Mouse (Mus musculus) liver, embryonic 15.5 days (tissue): ENCODE results near the gene Gys2. TPM values are rescaled to one million over a fixed set of nuclear protein-coding genes. Genes with fewer than 3 reads are reported as not detected.

Experiments
- ATAC-seq: fragments of 200-750 bp; cut with Nextera tagmentation; 2 replicates; pipeline ENCODE4 v1.8.0; 2017; ENCODE audit warnings: moderate number of reproducible peaks, mild to moderate bottlenecking, moderate library complexity; ENCODE audit not compliant: insufficient read depth
- H3K27ac ChIP-seq: fragments of 300-500 bp; sonication (generic); replicated peaks from 2 replicates; pipeline ENCODE4 v1.5.1; 2015; ENCODE audit warnings: mild to moderate bottlenecking, inconsistent platforms
- H3K27me3 ChIP-seq: fragments of 300-500 bp; sonication (generic); 2 replicates; pipeline ENCODE4 v1.6.1; 2015; ENCODE audit warnings: mild to moderate bottlenecking, inconsistent platforms
- H3K36me3 ChIP-seq: fragments of 300-500 bp; sonication (generic); replicated peaks from 2 replicates; pipeline ENCODE4 v1.6.1; 2015; ENCODE audit warnings: moderate library complexity, mild to moderate bottlenecking, inconsistent platforms
- H3K4me1 ChIP-seq: fragments of 300-500 bp; sonication (generic); replicated peaks from 2 replicates; pipeline ENCODE4 v1.6.1; 2015; ENCODE audit warnings: inconsistent platforms
- H3K4me2 ChIP-seq: fragments of 300-500 bp; sonication (generic); 2 replicates; pipeline ENCODE4 v1.6.1; 2015; ENCODE audit warnings: moderate library complexity, mild to moderate bottlenecking, inconsistent platforms
- H3K4me3 ChIP-seq: fragments of 300-500 bp; sonication (generic); replicated peaks from 2 replicates; pipeline ENCODE4 v1.5.1; 2015; ENCODE audit warnings: mild to moderate bottlenecking, inconsistent platforms
- H3K9ac ChIP-seq: fragments of 300-500 bp; sonication (generic); 2 replicates; pipeline ENCODE4 v1.6.1; 2015; ENCODE audit warnings: moderate library complexity, mild to moderate bottlenecking, inconsistent platforms
- H3K9me3 ChIP-seq: fragments of 300-500 bp; sonication (generic); replicated peaks from 2 replicates; pipeline ENCODE4 v1.6.1; 2016; ENCODE audit warnings: inconsistent platforms
- WGBS: fragments of 180-500 bp; shearing (Covaris S2); methylation state at CpG from one replicate; pipeline ENCODE4 v1.1.7; 2015; ENCODE audit warnings: mixed read lengths; ENCODE audit not compliant: insufficient replicate concordance; 5-methylcytosine and 5-hydroxymethylcytosine counted together
- polyA plus RNA-seq: library from polyadenylated mRNA; unstranded; fragments of >200 nt; fragmentation: Nextera tagmentation; extraction: Ambion mirVana; gene quantifications from 2 replicates; pipeline ENCODE4 v1.2.1, GENCODE M21; 2015

The Gys2 gene
- polyA plus RNA-seq, 1 experiment from 2014 or later = 49.8 TPM

- Histone ChIP-seq H3K27me3 (no peaks in the 10 kb centered on the region), H3K4me1 (peaks cover 33% of the 10 kb centered on the region), H3K36me3 (peaks cover 14% of the 10 kb centered on the region), H3K9me3 (no peaks in the 10 kb centered on the region), H3K4me3 (no peak overlapping the region), H3K9ac (no peak overlapping the region), H3K27ac (no peak overlapping the region), H3K4me2 (peak overlapping the region; percentile 85; the same call in 1 of the 2 replicates)
- 40% methylated on average over 2 of the region's 2 CpGs for WGBS
- ATAC-seq = no peak
Observed at GRCm38 (mm10) chr6:142389101-142389500, 83.8 kb downstream of the Gys2 start.

- Histone ChIP-seq H3K4me1 (peaks cover 33% of the 10 kb centered on the region), H3K4me3 (peak overlapping the region; percentile 96), H3K27me3 (no peaks in the 10 kb centered on the region), H3K9me3 (no peaks in the 10 kb centered on the region), H3K36me3 (peaks cover 5% of the 10 kb centered on the region), H3K9ac (peak overlapping the region; percentile 85), H3K4me2 (peak overlapping the region; percentile 85), H3K27ac (peak overlapping the region; percentile 72)
- no peak for ATAC-seq
- 9% methylated on average over 8 of the region's 8 CpGs for WGBS
Observed at GRCm38 (mm10) chr6:142387755-142388271, 85.1 kb downstream of the Gys2 start.

- ATAC-seq = peak; percentile 99
- Histone ChIP-seq H3K4me1 (peaks cover 33% of the 10 kb centered on the region), H3K4me2 (peak within 1 kb of the TSS; percentile 85), H3K9ac (peak within 1 kb of the TSS; percentile 85), H3K9me3 (no peaks in the 10 kb centered on the region), H3K27ac (peak within 1 kb of the TSS; percentile 78), H3K36me3 (peaks cover 4% of the 10 kb centered on the region; the same call in 1 of the 2 replicates), H3K4me3 (peak within 1 kb of the TSS; percentile 96), H3K27me3 (no peaks in the 10 kb centered on the region)
- WGBS = under 1% methylated on average over 87 of the region's 87 CpGs
Observed at GRCm38 (mm10) chr6:142387011-142387754, 85.7 kb downstream of the Gys2 start, which contains the start of the genes Recql and Golt1b. Gene Recql (minus strand): TSS chr6:142387087. Gene Golt1b (plus strand): TSS chr6:142387221.

GRCm38 (mm10) chr6:142386285-142387010, 86.5 kb downstream of the Gys2 start:
- H3K27ac ChIP-seq = peak overlapping the region; percentile 78
- H3K27me3 ChIP-seq = no peaks in the 10 kb centered on the region
- H3K4me2 ChIP-seq = peak overlapping the region; percentile 85
- under 1% methylated on average over 31 of the region's 31 CpGs for WGBS
- H3K36me3 ChIP-seq = peaks cover 4% of the 10 kb centered on the region; the same call in 1 of the 2 replicates
- H3K4me1 ChIP-seq = peaks cover 30% of the 10 kb centered on the region
- peak overlapping the region; percentile 72 for H3K9ac ChIP-seq
- H3K4me3 ChIP-seq = peak overlapping the region; percentile 96
- ATAC-seq = peak; percentile 67
- H3K9me3 ChIP-seq = no peaks in the 10 kb centered on the region

GRCm38 (mm10) chr6:142384521-142384920, 88.4 kb downstream of the Gys2 start:
- ATAC-seq = no peak
- Histone ChIP-seq H3K9ac (no peak overlapping the region), H3K9me3 (no peaks in the 10 kb centered on the region), H3K27ac (no peak overlapping the region), H3K27me3 (no peaks in the 10 kb centered on the region), H3K4me1 (peaks cover 27% of the 10 kb centered on the region), H3K4me2 (no peak overlapping the region), H3K36me3 (peaks cover 7% of the 10 kb centered on the region; the same call in 1 of the 2 replicates), H3K4me3 (no peak overlapping the region)
- WGBS = 84% methylated on average over 9 of the region's 9 CpGs

GRCm38 (mm10) chr6:142381615-142382014, 91.3 kb downstream of the Gys2 start:
- 80% methylated on average over 7 of the region's 7 CpGs for WGBS
- H3K9me3 ChIP-seq = no peaks in the 10 kb centered on the region
- H3K27ac ChIP-seq = no peak overlapping the region
- H3K4me1 ChIP-seq = peaks cover 8% of the 10 kb centered on the region
- no peak overlapping the region for H3K4me3 ChIP-seq
- no peak overlapping the region for H3K4me2 ChIP-seq
- ATAC-seq = no peak
- H3K36me3 ChIP-seq = peaks cover 16% of the 10 kb centered on the region
- no peak overlapping the region for H3K9ac ChIP-seq
- H3K27me3 ChIP-seq = no peaks in the 10 kb centered on the region

- no peak for ATAC-seq
- Histone ChIP-seq H3K36me3 (peaks cover 30% of the 10 kb centered on the region), H3K4me3 (no peak overlapping the region), H3K9ac (no peak overlapping the region), H3K27ac (no peak overlapping the region), H3K4me2 (no peak overlapping the region), H3K4me1 (no peaks in the 10 kb centered on the region), H3K9me3 (no peaks in the 10 kb centered on the region), H3K27me3 (no peaks in the 10 kb centered on the region)
- 78% methylated on average over 6 of the region's 6 CpGs for WGBS
Observed at GRCm38 (mm10) chr6:142379961-142380360, 92.9 kb downstream of the Gys2 start.

- ATAC-seq = no peak
- H3K4me1 ChIP-seq = no peaks in the 10 kb centered on the region
- peaks cover 40% of the 10 kb centered on the region for H3K36me3 ChIP-seq
- H3K27ac ChIP-seq = no peak overlapping the region
- H3K4me3 ChIP-seq = no peak overlapping the region
- H3K9me3 ChIP-seq = no peaks in the 10 kb centered on the region
- whole genome bisulfite sequencing = 80% methylated on average over 8 of the region's 8 CpGs
- no peak overlapping the region for H3K4me2 ChIP-seq
- H3K9ac ChIP-seq = no peak overlapping the region
- no peaks in the 10 kb centered on the region for H3K27me3 ChIP-seq
Observed at GRCm38 (mm10) chr6:142378576-142379330, 94.2 kb downstream of the Gys2 start.

GRCm38 (mm10) chr6:142377081-142377480, 95.8 kb downstream of the Gys2 start:
- H3K4me2 ChIP-seq = no peak overlapping the region
- no peaks in the 10 kb centered on the region for H3K27me3 ChIP-seq
- no peak overlapping the region for H3K9ac ChIP-seq
- 72% methylated on average over 1 of the region's 1 CpGs for WGBS
- H3K27ac ChIP-seq = no peak overlapping the region
- no peaks in the 10 kb centered on the region for H3K4me1 ChIP-seq
- H3K9me3 ChIP-seq = no peaks in the 10 kb centered on the region
- no peak for ATAC-seq
- no peak overlapping the region for H3K4me3 ChIP-seq
- peaks cover 49% of the 10 kb centered on the region for H3K36me3 ChIP-seq
